Mouse (Mus musculus): ENCODE measurements around the gene Syde2. TPM values are rescaled to one million over a fixed set of nuclear protein-coding genes. Genes with fewer than 3 reads are reported as not detected.

Syde2 gene
- polyA plus RNA-seq, 1 experiment from 2014 or later, result 2.0 TPM

GRCm38 (mm10) chr3:146049951-146050350 lies 62.3 kb downstream of the Syde2 start:
- Histone ChIP-seq H3K4me2 (replicated peaks) (no peak overlapping the region), H3K9me3 (replicated peaks) (no peaks in the 10 kb centered on the region), H3K27me3 (peaks cover 9% of the 10 kb centered on the region; the same call in 1 of the 2 replicates), H3K4me3 (no peak overlapping the region), H3K4me1 (peaks cover 14% of the 10 kb centered on the region), H3K27ac (no peak overlapping the region), H3K9ac (no peak overlapping the region), H3K36me3 (no peaks in the 10 kb centered on the region)
- no peak for ATAC-seq (ENCODE audit: low FRiP score)
- WGBS, result 90% methylated on average over 5 of the region's 5 CpGs

GRCm38 (mm10) chr3:146051277-146052007 lies 63.8 kb downstream of the Syde2 start:
- no peak overlapping the region for H3K4me3 ChIP-seq
- no peak overlapping the region for H3K9ac ChIP-seq
- peaks cover 14% of the 10 kb centered on the region for H3K4me1 ChIP-seq
- 42% methylated on average over 11 of the region's 11 CpGs for WGBS
- H3K36me3 ChIP-seq, result no peaks in the 10 kb centered on the region
- peaks cover 11% of the 10 kb centered on the region; the same call in 1 of the 2 replicates for H3K27me3 ChIP-seq
- H3K4me2 ChIP-seq (replicated peaks), result 0 out of 2 replicates have a peak overlapping the region, but pooled peaks have one; percentile 3
- H3K9me3 ChIP-seq (replicated peaks), result no peaks in the 10 kb centered on the region
- H3K27ac ChIP-seq, result peak overlapping the region; percentile 53; the same call in 1 of the 2 replicates
- ATAC-seq (ENCODE audit: low FRiP score), result peak; percentile 80

DNA sequence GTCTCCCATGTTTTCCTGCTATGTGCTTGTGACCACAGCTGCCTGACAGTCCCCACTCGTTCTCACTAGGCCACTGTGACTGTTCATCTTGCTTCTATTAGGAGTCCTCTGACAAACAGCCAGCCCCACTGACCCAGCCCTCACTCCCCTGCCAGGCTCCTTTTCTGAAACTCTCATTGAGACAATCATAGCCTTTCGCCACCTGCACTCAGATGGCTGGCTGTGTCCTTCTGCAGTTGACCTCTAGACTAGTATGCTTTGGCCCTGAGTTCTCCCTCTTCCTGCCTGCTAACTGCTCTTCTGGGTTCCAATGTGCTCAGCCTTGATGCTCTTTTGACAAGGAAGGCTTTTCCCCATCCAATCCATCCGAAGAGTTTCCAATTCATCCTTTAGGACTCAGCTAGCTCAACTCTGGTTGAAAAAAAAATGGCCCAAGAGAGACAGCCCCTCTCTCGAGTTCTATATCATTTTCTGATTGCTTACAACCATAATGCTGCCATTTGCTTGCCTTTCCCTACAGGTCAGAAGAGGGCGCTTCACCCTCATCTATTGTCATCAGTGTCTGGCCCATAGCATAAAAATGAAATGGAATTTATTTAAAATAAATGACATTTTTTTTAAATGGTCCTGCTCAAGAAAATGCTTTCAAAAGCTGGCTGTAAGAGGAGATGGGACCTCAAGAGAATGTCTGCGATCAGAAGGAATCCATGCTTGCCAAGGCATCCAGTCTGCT lies 65.6 kb downstream of the Syde2 start:
- 71% methylated on average over 6 of the region's 6 CpGs for WGBS
- no peak for ATAC-seq (ENCODE audit: low FRiP score)
- no peak overlapping the region for H3K27ac ChIP-seq

GRCm38 (mm10) chr3:146053873-146054272 lies 66.2 kb downstream of the Syde2 start:
- 81% methylated on average over 2 of the region's 2 CpGs for WGBS
- no peak overlapping the region for H3K4me2 ChIP-seq (replicated peaks)
- ATAC-seq (ENCODE audit: low FRiP score), result no peak
- peaks cover 6% of the 10 kb centered on the region; the same call in 1 of the 2 replicates for H3K27me3 ChIP-seq
- H3K36me3 ChIP-seq, result no peaks in the 10 kb centered on the region
- no peak overlapping the region for H3K27ac ChIP-seq
- H3K4me3 ChIP-seq, result no peak overlapping the region
- H3K4me1 ChIP-seq, result peaks cover 14% of the 10 kb centered on the region
- no peak overlapping the region for H3K9ac ChIP-seq
- no peaks in the 10 kb centered on the region for H3K9me3 ChIP-seq (replicated peaks)

More for the DNA sequence above, 65.6 kb downstream of the Syde2 start:
- H3K4me3 ChIP-seq, result no peak overlapping the region
- H3K27me3 ChIP-seq, result peaks cover 11% of the 10 kb centered on the region; the same call in 1 of the 2 replicates
- no peak overlapping the region for H3K4me2 ChIP-seq (replicated peaks)
- no peaks in the 10 kb centered on the region for H3K36me3 ChIP-seq
- H3K9ac ChIP-seq, result no peak overlapping the region
- H3K9me3 ChIP-seq (replicated peaks), result no peaks in the 10 kb centered on the region
- peaks cover 14% of the 10 kb centered on the region for H3K4me1 ChIP-seq

- Histone ChIP-seq H3K36me3 (no peaks in the 10 kb centered on the region), H3K9me3 (replicated peaks) (no peaks in the 10 kb centered on the region), H3K4me1 (0 out of 2 replicates have a peak, but pooled peaks cover 3% of the 10 kb centered on the region), H3K4me3 (no peak overlapping the region), H3K4me2 (replicated peaks) (no peak overlapping the region), H3K27me3 (peaks cover 3% of the 10 kb centered on the region; the same call in 1 of the 2 replicates), H3K9ac (no peak overlapping the region), H3K27ac (no peak overlapping the region)
- 84% methylated on average over 7 of the region's 7 CpGs for WGBS
- no peak for ATAC-seq (ENCODE audit: low FRiP score)
Measured at GRCm38 (mm10) chr3:146057131-146057530, 69.5 kb downstream of the Syde2 start.

DNA sequence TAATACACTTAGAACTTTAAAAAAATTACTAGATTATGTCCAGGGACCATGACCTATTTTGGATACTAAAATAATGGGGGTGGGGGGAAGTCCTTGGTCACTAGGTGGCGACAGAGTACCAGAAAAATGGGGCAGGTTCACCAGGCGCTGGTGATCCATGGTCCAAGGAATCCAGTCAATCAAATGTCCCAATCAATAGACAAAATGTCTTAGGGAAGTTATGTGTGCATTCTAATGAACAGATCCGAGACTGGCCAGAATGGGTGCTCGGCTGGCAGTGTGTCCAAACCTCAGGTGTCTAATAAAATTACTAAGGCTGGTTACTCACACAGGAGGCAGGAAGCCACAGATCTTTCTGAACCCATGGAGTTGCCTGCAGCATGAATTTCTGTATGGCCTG lies 70.6 kb downstream of the Syde2 start:
- H3K36me3 ChIP-seq, result no peaks in the 10 kb centered on the region
- peak; percentile 40 for ATAC-seq (ENCODE audit: low FRiP score)
- H3K27me3 ChIP-seq, result peaks cover 3% of the 10 kb centered on the region; the same call in 1 of the 2 replicates
- no peak overlapping the region for H3K4me2 ChIP-seq (replicated peaks)
- H3K9ac ChIP-seq, result no peak overlapping the region
- no peak overlapping the region for H3K4me3 ChIP-seq
- no peaks in the 10 kb centered on the region for H3K9me3 ChIP-seq (replicated peaks)
- H3K4me1 ChIP-seq, result 0 out of 2 replicates have a peak, but pooled peaks cover under 1% of the 10 kb centered on the region
- H3K27ac ChIP-seq, result no peak overlapping the region
- WGBS, result 14% methylated on average over 4 of the region's 4 CpGs

DNA sequence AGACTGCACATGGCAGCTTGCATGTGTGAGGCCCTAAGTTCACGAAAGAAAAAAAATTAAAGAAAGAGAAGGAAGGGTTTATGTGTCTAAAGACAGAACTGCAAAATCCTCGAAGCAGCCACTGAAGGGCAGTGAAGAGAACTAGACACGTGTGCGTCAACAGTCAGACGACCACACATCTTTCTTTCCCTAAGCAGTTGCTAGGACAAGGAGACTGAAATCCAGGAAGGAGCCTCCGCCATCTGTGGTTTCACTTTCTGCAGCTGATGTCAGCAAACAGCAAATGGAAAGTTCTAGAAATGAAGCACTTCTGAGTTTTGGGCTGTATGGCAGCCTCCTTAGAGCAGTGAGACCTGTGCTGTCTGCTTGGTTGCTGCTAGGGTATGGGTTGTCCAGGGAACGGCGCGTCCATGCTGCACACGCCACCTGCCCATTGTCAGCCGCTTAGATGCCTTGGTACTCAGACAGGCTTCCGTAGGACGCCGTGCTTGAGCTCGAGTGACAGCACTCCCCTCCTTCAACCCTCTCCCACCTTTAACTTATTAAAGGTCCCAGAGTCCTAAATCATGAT lies 71.8 kb downstream of the Syde2 start:
- Histone ChIP-seq H3K4me1 (no peaks in the 10 kb centered on the region), H3K27ac (no peak overlapping the region), H3K9me3 (replicated peaks) (no peaks in the 10 kb centered on the region), H3K4me2 (replicated peaks) (no peak overlapping the region), H3K9ac (no peak overlapping the region), H3K27me3 (peaks cover 3% of the 10 kb centered on the region; the same call in 1 of the 2 replicates), H3K4me3 (no peak overlapping the region), H3K36me3 (no peaks in the 10 kb centered on the region)
- ATAC-seq (ENCODE audit: low FRiP score), result no peak
- WGBS, result 83% methylated on average over 15 of the region's 15 CpGs

GRCm38 (mm10) chr3:146063146-146063545 lies 75.5 kb downstream of the Syde2 start:
- no peak overlapping the region for H3K4me2 ChIP-seq (replicated peaks)
- no peaks in the 10 kb centered on the region for H3K4me1 ChIP-seq
- H3K9me3 ChIP-seq (replicated peaks), result no peaks in the 10 kb centered on the region
- H3K4me3 ChIP-seq, result no peak overlapping the region
- H3K9ac ChIP-seq, result no peak overlapping the region
- 87% methylated on average over 11 of the region's 11 CpGs for WGBS
- no peak overlapping the region for H3K27ac ChIP-seq
- no peaks in the 10 kb centered on the region for H3K27me3 ChIP-seq
- H3K36me3 ChIP-seq, result no peaks in the 10 kb centered on the region
- no peak for ATAC-seq (ENCODE audit: low FRiP score)

GRCm38 (mm10) chr3:146069276-146069675 lies 81.6 kb downstream of the Syde2 start:
- H3K4me1 ChIP-seq, result no peaks in the 10 kb centered on the region
- no peaks in the 10 kb centered on the region for H3K9me3 ChIP-seq (replicated peaks)
- H3K27me3 ChIP-seq, result no peaks in the 10 kb centered on the region
- ATAC-seq (ENCODE audit: low FRiP score), result no peak
- H3K27ac ChIP-seq, result no peak overlapping the region
- no peak overlapping the region for H3K9ac ChIP-seq
- H3K4me2 ChIP-seq (replicated peaks), result no peak overlapping the region
- no peak overlapping the region for H3K4me3 ChIP-seq
- 88% methylated on average over 4 of the region's 4 CpGs for WGBS
- no peaks in the 10 kb centered on the region for H3K36me3 ChIP-seq

Other genes with a start within 250 kb of the Syde2 start
- gene Ddah1, start 229.2 kb upstream of the Syde2 start, polyA plus RNA-seq (2016; fragmentation: Nextera tagmentation; extraction: Ambion mirVana), result 46.8 and 53.8 TPM in 2 replicates
- gene Bcl10, start 65.1 kb upstream of the Syde2 start, polyA plus RNA-seq (2016; fragmentation: Nextera tagmentation; extraction: Ambion mirVana), result 52.0 and 52.5 TPM in 2 replicates
- 61.4 and 64.3 TPM in 2 replicates for gene 2410004B18Rik, start 49.9 kb upstream of the Syde2 start, polyA plus RNA-seq (2016; fragmentation: Nextera tagmentation; extraction: Ambion mirVana)
- gene Wdr63, start 120.3 kb downstream of the Syde2 start, polyA plus RNA-seq (2016; fragmentation: Nextera tagmentation; extraction: Ambion mirVana), result 1.8 TPM in 2 replicates
- gene Mcoln3, start 129.6 kb downstream of the Syde2 start, polyA plus RNA-seq (2016; fragmentation: Nextera tagmentation; extraction: Ambion mirVana), result 2.3 and 4.4 TPM in 2 replicates
- gene Mcoln2, start 162.0 kb downstream of the Syde2 start, polyA plus RNA-seq (2016; fragmentation: Nextera tagmentation; extraction: Ambion mirVana), result 0.35 and 1.1 TPM in 2 replicates
- 1.0 and 1.1 TPM in 2 replicates for gene Lpar3, start 233.1 kb downstream of the Syde2 start, polyA plus RNA-seq (2016; fragmentation: Nextera tagmentation; extraction: Ambion mirVana)